Mouse (Mus musculus): ENCODE data around the gene Igf2r. TPM values are rescaled to one million over a fixed set of nuclear protein-coding genes. Genes with fewer than 3 reads are reported as not detected.
A peak's percentile ranks its signal among the peaks of the same experiment; 100 is the strongest.

Gene Igf2r
- polyA plus RNA-seq, 1 experiment from 2014 or later = 28.0 TPM

DNA sequence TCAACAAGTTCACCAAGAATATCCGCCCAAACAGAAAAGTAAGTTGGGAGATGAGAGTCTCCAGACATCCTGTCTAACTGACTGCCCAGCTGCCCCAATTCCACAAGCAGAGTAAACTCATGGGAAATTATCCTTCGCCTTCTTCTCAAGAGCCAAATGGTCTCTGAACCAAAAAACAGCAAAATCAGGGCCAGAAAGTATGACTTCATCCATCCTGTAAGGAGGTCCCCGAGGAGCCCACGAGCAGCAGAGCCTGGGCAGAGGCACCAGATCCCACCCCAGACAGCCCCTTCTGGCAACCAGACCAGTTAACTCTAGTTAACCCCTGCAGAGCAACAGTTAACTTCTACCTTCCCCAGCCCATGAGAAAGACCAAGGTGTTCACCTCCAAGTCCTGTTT, 29.9 kb downstream of the Igf2r start:
- Histone ChIP-seq H3K9me3 (ENCODE audit: control insufficient read depth, low read length) (peaks cover 17% of the 10 kb centered on the region; the same call in 1 of the 2 replicates), H3K4me3 (ENCODE audit: low read depth, low read length) (no peak overlapping the region), H3K27ac (replicated peaks; ENCODE audit: low read depth, low read length) (0 out of 2 replicates have a peak overlapping the region, but pooled peaks have one; percentile 22), H3K4me1 (ENCODE audit: control insufficient read depth, insufficient read depth, low read length) (peaks cover 25% of the 10 kb centered on the region), H3K9ac (ENCODE audit: low read length) (no peak overlapping the region), H3K27me3 (ENCODE audit: control insufficient read depth, insufficient read depth, low read length) (no peaks in the 10 kb centered on the region), H3K36me3 (ENCODE audit: control insufficient read depth, insufficient read depth, low read length) (peaks cover 32% of the 10 kb centered on the region), H3K4me2 (ENCODE audit: low read depth, severe bottlenecking) (no peak overlapping the region)
- DNase-seq (ENCODE audit: low spot score) (no peak), ATAC-seq (ENCODE audit: insufficient number of reproducible peaks, low FRiP score, low TSS enrichment, low read depth) (no peak)
- WGBS = 51% methylated on average over 4 of the region's 4 CpGs

- Histone ChIP-seq H3K9me3 (ENCODE audit: control insufficient read depth, low read length) (peaks cover 10% of the 10 kb centered on the region; the same call in 1 of the 2 replicates), H3K27ac (replicated peaks; ENCODE audit: low read depth, low read length) (no peak overlapping the region), H3K9ac (ENCODE audit: low read length) (no peak overlapping the region), H3K36me3 (ENCODE audit: control insufficient read depth, insufficient read depth, low read length) (peaks cover 17% of the 10 kb centered on the region), H3K4me2 (ENCODE audit: low read depth, severe bottlenecking) (no peak overlapping the region), H3K4me1 (ENCODE audit: control insufficient read depth, insufficient read depth, low read length) (peaks cover 30% of the 10 kb centered on the region), H3K27me3 (ENCODE audit: control insufficient read depth, insufficient read depth, low read length) (no peaks in the 10 kb centered on the region), H3K4me3 (ENCODE audit: low read depth, low read length) (no peak overlapping the region)
- 33% methylated on average over 1 of the region's 1 CpGs for WGBS
- ATAC-seq (ENCODE audit: insufficient number of reproducible peaks, low FRiP score, low TSS enrichment, low read depth) (no peak), DNase-seq (ENCODE audit: low spot score) (no peak)
These were observed 31.5 kb downstream of the Igf2r start for GRCm38 (mm10) chr17:12737934-12738333.

DNA sequence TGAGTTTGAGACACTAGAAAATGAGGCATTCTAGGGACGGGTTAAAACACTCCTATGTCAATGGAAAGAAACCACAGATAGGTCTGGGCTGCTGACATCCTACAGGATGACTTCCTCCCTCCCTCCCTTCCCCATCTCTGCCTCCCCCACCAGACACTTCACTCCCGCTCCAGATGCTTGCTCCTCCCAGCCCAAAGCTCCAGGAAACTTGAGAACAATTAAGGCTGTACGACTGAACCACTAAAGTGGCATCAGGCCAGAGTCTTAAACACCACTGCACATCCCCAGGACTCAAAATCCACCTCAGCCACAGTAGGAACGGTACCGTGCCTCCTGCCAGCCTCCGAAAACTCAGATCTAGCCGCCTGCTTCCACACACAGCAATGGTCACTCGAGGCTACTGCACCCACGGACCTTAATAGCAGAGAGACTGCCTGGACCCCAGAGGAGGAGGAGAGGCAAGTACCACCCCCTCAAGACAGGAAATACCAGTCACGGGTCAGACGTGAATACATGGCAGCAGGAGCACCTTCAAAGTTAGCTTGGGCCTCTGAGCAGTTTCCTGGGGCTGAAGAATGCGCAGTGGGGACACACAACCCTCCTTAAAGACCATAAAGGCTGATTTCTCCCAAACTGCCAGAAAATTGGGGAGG, 35.1 kb downstream of the Igf2r start:
- peaks cover 2% of the 10 kb centered on the region for H3K36me3 ChIP-seq (ENCODE audit: control insufficient read depth, insufficient read depth, low read length)
- H3K27ac ChIP-seq (replicated peaks; ENCODE audit: low read depth, low read length) = peak overlapping the region; percentile 57; the same call in 1 of the 2 replicates
- H3K9ac ChIP-seq (ENCODE audit: low read length) = no peak overlapping the region
- ATAC-seq (ENCODE audit: insufficient number of reproducible peaks, low FRiP score, low TSS enrichment, low read depth) = no peak
- H3K9me3 ChIP-seq (ENCODE audit: control insufficient read depth, low read length) = no peaks in the 10 kb centered on the region
- H3K4me1 ChIP-seq (ENCODE audit: control insufficient read depth, insufficient read depth, low read length) = peaks cover 20% of the 10 kb centered on the region
- H3K4me2 ChIP-seq (ENCODE audit: low read depth, severe bottlenecking) = 0 out of 2 replicates have a peak overlapping the region, but pooled peaks have one; percentile 14
- H3K27me3 ChIP-seq (ENCODE audit: control insufficient read depth, insufficient read depth, low read length) = no peaks in the 10 kb centered on the region
- WGBS = 25% methylated on average over 12 of the region's 12 CpGs
- H3K4me3 ChIP-seq (ENCODE audit: low read depth, low read length) = no peak overlapping the region
- DNase-seq (ENCODE audit: low spot score) = peak; percentile 37

DNA sequence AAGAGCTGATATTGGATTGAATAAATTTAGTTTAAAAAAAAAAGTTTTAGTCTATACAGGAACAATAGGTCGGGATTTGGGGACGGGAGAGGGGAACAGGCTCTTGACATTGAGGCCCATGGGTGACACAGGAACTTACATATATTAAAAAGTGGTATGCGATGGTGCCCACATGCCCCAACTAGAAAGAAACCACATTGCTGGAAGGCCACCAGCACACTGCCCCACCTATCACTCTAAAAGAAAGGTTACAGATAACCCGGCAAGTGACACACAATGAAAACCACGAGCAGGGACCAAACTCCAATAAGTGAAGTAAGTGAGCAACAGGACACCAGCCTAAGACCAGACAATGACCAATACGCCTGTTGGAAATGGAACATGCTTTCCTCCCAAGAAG, 36.3 kb downstream of the Igf2r start:
- Histone ChIP-seq H3K4me3 (ENCODE audit: low read depth, low read length) (no peak overlapping the region), H3K36me3 (ENCODE audit: control insufficient read depth, insufficient read depth, low read length) (peaks cover 2% of the 10 kb centered on the region), H3K4me2 (ENCODE audit: low read depth, severe bottlenecking) (no peak overlapping the region), H3K27me3 (ENCODE audit: control insufficient read depth, insufficient read depth, low read length) (no peaks in the 10 kb centered on the region), H3K27ac (replicated peaks; ENCODE audit: low read depth, low read length) (no peak overlapping the region), H3K9ac (ENCODE audit: low read length) (no peak overlapping the region), H3K4me1 (ENCODE audit: control insufficient read depth, insufficient read depth, low read length) (peaks cover 20% of the 10 kb centered on the region), H3K9me3 (ENCODE audit: control insufficient read depth, low read length) (no peaks in the 10 kb centered on the region)
- WGBS = 92% methylated on average over 6 of the region's 6 CpGs
- DNase-seq (ENCODE audit: low spot score) (no peak), ATAC-seq (ENCODE audit: insufficient number of reproducible peaks, low FRiP score, low TSS enrichment, low read depth) (no peak)

- no peak overlapping the region for H3K4me2 ChIP-seq (ENCODE audit: low read depth, severe bottlenecking)
- WGBS = 59% methylated on average over 1 of the region's 1 CpGs
- no peak for DNase-seq (ENCODE audit: low spot score)
- peaks cover 2% of the 10 kb centered on the region for H3K36me3 ChIP-seq (ENCODE audit: control insufficient read depth, insufficient read depth, low read length)
- H3K27ac ChIP-seq (replicated peaks; ENCODE audit: low read depth, low read length) = no peak overlapping the region
- no peaks in the 10 kb centered on the region for H3K27me3 ChIP-seq (ENCODE audit: control insufficient read depth, insufficient read depth, low read length)
- H3K9ac ChIP-seq (ENCODE audit: low read length) = no peak overlapping the region
- ATAC-seq (ENCODE audit: insufficient number of reproducible peaks, low FRiP score, low TSS enrichment, low read depth) = no peak
- no peak overlapping the region for H3K4me3 ChIP-seq (ENCODE audit: low read depth, low read length)
- H3K4me1 ChIP-seq (ENCODE audit: control insufficient read depth, insufficient read depth, low read length) = peaks cover 30% of the 10 kb centered on the region
- H3K9me3 ChIP-seq (ENCODE audit: control insufficient read depth, low read length) = no peaks in the 10 kb centered on the region
These were observed 40.9 kb downstream of the Igf2r start for GRCm38 (mm10) chr17:12728536-12728935.

- ATAC-seq (ENCODE audit: insufficient number of reproducible peaks, low FRiP score, low TSS enrichment, low read depth) (no peak), DNase-seq (ENCODE audit: low spot score) (no peak)
- Histone ChIP-seq H3K4me2 (ENCODE audit: low read depth, severe bottlenecking) (no peak overlapping the region), H3K27me3 (ENCODE audit: control insufficient read depth, insufficient read depth, low read length) (no peaks in the 10 kb centered on the region), H3K36me3 (ENCODE audit: control insufficient read depth, insufficient read depth, low read length) (peaks cover 2% of the 10 kb centered on the region), H3K9me3 (ENCODE audit: control insufficient read depth, low read length) (no peaks in the 10 kb centered on the region), H3K9ac (ENCODE audit: low read length) (no peak overlapping the region), H3K4me3 (ENCODE audit: low read depth, low read length) (no peak overlapping the region), H3K27ac (replicated peaks; ENCODE audit: low read depth, low read length) (no peak overlapping the region), H3K4me1 (ENCODE audit: control insufficient read depth, insufficient read depth, low read length) (peaks cover 32% of the 10 kb centered on the region)
- WGBS = 83% methylated on average over 3 of the region's 3 CpGs
These were observed 41.7 kb downstream of the Igf2r start for GRCm38 (mm10) chr17:12727748-12728147.

GRCm38 (mm10) chr17:12725871-12726270, 43.6 kb downstream of the Igf2r start:
- no peaks in the 10 kb centered on the region for H3K27me3 ChIP-seq (ENCODE audit: control insufficient read depth, insufficient read depth, low read length)
- DNase-seq (ENCODE audit: low spot score) = peak; percentile 62
- H3K9ac ChIP-seq (ENCODE audit: low read length) = no peak overlapping the region
- no peaks in the 10 kb centered on the region; the same call in 1 of the 2 replicates for H3K36me3 ChIP-seq (ENCODE audit: control insufficient read depth, insufficient read depth, low read length)
- peaks cover 37% of the 10 kb centered on the region for H3K4me1 ChIP-seq (ENCODE audit: control insufficient read depth, insufficient read depth, low read length)
- WGBS = 30% methylated on average over 4 of the region's 4 CpGs
- H3K9me3 ChIP-seq (ENCODE audit: control insufficient read depth, low read length) = no peaks in the 10 kb centered on the region
- H3K4me3 ChIP-seq (ENCODE audit: low read depth, low read length) = no peak overlapping the region
- H3K4me2 ChIP-seq (ENCODE audit: low read depth, severe bottlenecking) = no peak overlapping the region
- ATAC-seq (ENCODE audit: insufficient number of reproducible peaks, low FRiP score, low TSS enrichment, low read depth) = no peak
- peak overlapping the region; percentile 81 for H3K27ac ChIP-seq (replicated peaks; ENCODE audit: low read depth, low read length)

GRCm38 (mm10) chr17:12724767-12725744, 44.4 kb downstream of the Igf2r start:
- Histone ChIP-seq H3K27me3 (ENCODE audit: control insufficient read depth, insufficient read depth, low read length) (no peaks in the 10 kb centered on the region), H3K9me3 (ENCODE audit: control insufficient read depth, low read length) (no peaks in the 10 kb centered on the region), H3K36me3 (ENCODE audit: control insufficient read depth, insufficient read depth, low read length) (no peaks in the 10 kb centered on the region; the same call in 1 of the 2 replicates), H3K4me3 (ENCODE audit: low read depth, low read length) (no peak overlapping the region), H3K27ac (replicated peaks; ENCODE audit: low read depth, low read length) (peak overlapping the region; percentile 85), H3K4me2 (ENCODE audit: low read depth, severe bottlenecking) (no peak overlapping the region), H3K4me1 (ENCODE audit: control insufficient read depth, insufficient read depth, low read length) (peaks cover 37% of the 10 kb centered on the region), H3K9ac (ENCODE audit: low read length) (no peak overlapping the region)
- DNase-seq (ENCODE audit: low spot score) (peak; percentile 87), ATAC-seq (ENCODE audit: insufficient number of reproducible peaks, low FRiP score, low TSS enrichment, low read depth) (peak; percentile 83)
- WGBS = 28% methylated on average over 6 of the region's 6 CpGs
